Mouse (Mus musculus) brain, embryonic 14.5 days (tissue): ENCODE measurements around the gene Hormad1.
A peak's percentile ranks its signal among the peaks of the same experiment; 100 is the strongest.

ENCODE experiments used
- CTCF ChIP-seq: fragments of 200-500 bp; IDR thresholded peaks from 2 replicates; pipeline ENCODE4 v1.5.1; 2012; ENCODE audit warnings: inconsistent platforms, mild to moderate bottlenecking, moderate library complexity, borderline replicate concordance; ENCODE audit not compliant: insufficient read depth, insufficient read length; ENCODE audit errors: extremely low read depth
- POLR2A ChIP-seq: fragments of 200-500 bp; IDR thresholded peaks from 2 replicates; pipeline ENCODE4 v1.6.1; 2012; ENCODE audit warnings: mild to moderate bottlenecking, inconsistent platforms, borderline replicate concordance; ENCODE audit not compliant: poor library complexity, insufficient read depth, insufficient read length, severe bottlenecking; ENCODE audit errors: extremely low read depth

GRCm38 (mm10) chr3:95624628-95625503 lies 65.4 kb downstream of the Hormad1 start, which contains the start of gene Ensa:
- TF ChIP-seq POLR2A = peak; percentile 60; the same call in 1 of the 2 replicates
- no peak for TF ChIP-seq CTCF
